Mouse (Mus musculus) heart, postnatal 0 days (tissue): ENCODE data around the gene Gal3st4. TPM values are rescaled to one million over a fixed set of nuclear protein-coding genes. Genes with fewer than 3 reads are reported as not detected.

Source experiments
- ATAC-seq: fragments of 200-750 bp; cut with Nextera tagmentation; 2 replicates; pipeline ENCODE4 v1.8.0; 2017; ENCODE audit warnings: low read depth, moderate number of reproducible peaks, moderate library complexity; ENCODE audit not compliant: insufficient read depth
- DNase-seq: peaks from one replicate; pipeline ENCODE4 v3.0.0-alpha.2; 2016; ENCODE audit warnings: low spot score
- H3K27ac ChIP-seq: fragments of 300-500 bp; sonication (generic); 2 replicates; pipeline ENCODE4 v1.5.1; 2014; ENCODE audit warnings: low read depth, mild to moderate bottlenecking
- H3K27me3 ChIP-seq: fragments of 300-500 bp; sonication (generic); 2 replicates; pipeline ENCODE4 v1.6.1; 2014; ENCODE audit warnings: low read length, mixed read lengths; ENCODE audit not compliant: control insufficient read depth, insufficient read depth
- H3K36me3 ChIP-seq: fragments of 300-500 bp; sonication (generic); replicated peaks from 2 replicates; pipeline ENCODE4 v1.6.1; 2014; ENCODE audit warnings: low read length, mixed read lengths; ENCODE audit not compliant: control insufficient read depth, insufficient read depth
- H3K4me1 ChIP-seq: fragments of 300-500 bp; sonication (generic); 2 replicates; pipeline ENCODE4 v1.6.1; 2014; ENCODE audit warnings: antibody characterized with exemption; ENCODE audit not compliant: control insufficient read depth, insufficient read depth
- H3K4me2 ChIP-seq: fragments of 300-500 bp; sonication (generic); 2 replicates; pipeline ENCODE4 v1.6.1; 2014; ENCODE audit warnings: low read depth, mild to moderate bottlenecking, low read length, moderate library complexity
- H3K4me3 ChIP-seq: fragments of 300-500 bp; sonication (generic); 2 replicates; pipeline ENCODE4 v1.5.1; 2014; ENCODE audit warnings: low read depth, low read length
- H3K9ac ChIP-seq: fragments of 300-500 bp; sonication (generic); replicated peaks from 2 replicates; pipeline ENCODE4 v1.6.1; 2014; ENCODE audit warnings: low read depth, low read length, mixed read lengths
- H3K9me3 ChIP-seq: fragments of 300-500 bp; sonication (generic); replicated peaks from 2 replicates; pipeline ENCODE4 v1.6.1; 2016; ENCODE audit warnings: low read length; ENCODE audit not compliant: control insufficient read depth
- CTCF ChIP-seq: IDR thresholded peaks from 2 replicates; pipeline ENCODE4 v1.5.1; 2016; ENCODE audit warnings: antibody characterized with exemption, control low read depth, low read depth
- EP300 ChIP-seq: IDR thresholded peaks from 2 replicates; pipeline ENCODE4 v1.6.1; 2016; ENCODE audit warnings: antibody characterized with exemption, low read depth
- WGBS: fragments of 180-500 bp; shearing (Covaris S2); extraction: QIAGEN DNeasy Blood & Tissue Kit; methylation state at CpG from one replicate; pipeline ENCODE4 v1.1.7; 2014; 5-methylcytosine and 5-hydroxymethylcytosine counted together
- polyA plus RNA-seq: library from polyadenylated mRNA; unstranded; fragments of >200 nt; fragmentation: Nextera tagmentation; extraction: Ambion mirVana; gene quantifications from 2 replicates; pipeline ENCODE4 v1.2.1, GENCODE M21; 2015
- total RNA-seq: library from RNA; depleted of rRNA; stranded (reverse); fragments of >200 nt; gene quantifications from 2 replicates; pipeline ENCODE4 v1.2.3, GENCODE M21; 2014; ENCODE audit warnings: low replicate concordance

Gal3st4 gene
- total and polyA plus RNA-seq, 2 experiments from 2014 or later: 0.60 TPM; not detected in 1

- Histone ChIP-seq H3K4me1 (0 out of 2 replicates have a peak, but pooled peaks cover 4% of the 10 kb centered on the region), H3K9me3 (no peaks in the 10 kb centered on the region), H3K36me3 (no peaks in the 10 kb centered on the region), H3K9ac (no peak overlapping the region), H3K27me3 (no peaks in the 10 kb centered on the region), H3K4me3 (no peak overlapping the region), H3K4me2 (no peak overlapping the region), H3K27ac (no peak overlapping the region)
- ATAC-seq (no peak), DNase-seq (no peak)
- 85% methylated on average over 7 of the region's 7 CpGs for WGBS
- TF ChIP-seq EP300: no peak
- TF ChIP-seq CTCF: no peak
Observed at GRCm38 (mm10) chr5:138277994-138278393, 5.4 kb upstream of the Gal3st4 start.

GRCm38 (mm10) chr5:138275216-138276050 lies 2.8 kb upstream of the Gal3st4 start:
- Histone ChIP-seq H3K27ac (no peak overlapping the region), H3K27me3 (peaks cover 13% of the 10 kb centered on the region), H3K36me3 (no peaks in the 10 kb centered on the region), H3K4me1 (0 out of 2 replicates have a peak, but pooled peaks cover 4% of the 10 kb centered on the region), H3K9ac (no peak overlapping the region), H3K4me2 (peak overlapping the region; percentile 52), H3K9me3 (no peaks in the 10 kb centered on the region), H3K4me3 (peak overlapping the region; percentile 26)
- DNase-seq (no peak), ATAC-seq (no peak)
- WGBS: 40% methylated on average over 41 of the region's 41 CpGs
- TF ChIP-seq EP300 (no peak), CTCF (no peak)

DNA sequence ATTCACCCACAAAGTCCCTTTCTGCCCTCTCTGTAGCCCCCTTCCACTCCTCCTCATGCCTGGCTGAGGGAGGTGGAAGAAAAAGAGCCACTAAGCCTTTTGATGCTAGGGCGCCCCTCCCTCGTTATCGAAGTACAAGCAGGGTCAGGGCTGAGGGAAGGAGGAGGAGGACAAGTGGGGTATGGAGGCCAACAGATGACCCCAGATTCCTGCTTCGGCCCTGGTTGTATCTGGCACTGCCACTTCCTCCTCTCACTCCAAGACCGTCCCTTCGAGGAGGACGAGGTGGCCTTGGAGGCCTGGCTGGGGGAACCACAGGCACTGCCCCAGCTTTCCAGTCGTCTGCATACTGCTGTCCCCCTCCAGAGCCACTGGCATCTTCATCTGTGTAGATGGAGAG lies 1.5 kb upstream of the Gal3st4 start:
- no peaks in the 10 kb centered on the region for H3K36me3 ChIP-seq
- no peaks in the 10 kb centered on the region for H3K9me3 ChIP-seq
- H3K4me3 ChIP-seq: no peak overlapping the region
- 81% methylated on average over 8 of the region's 8 CpGs for WGBS
- H3K9ac ChIP-seq: no peak overlapping the region
- no peaks in the 10 kb centered on the region for H3K4me1 ChIP-seq
- DNase-seq: no peak
- H3K27me3 ChIP-seq: peaks cover 13% of the 10 kb centered on the region
- H3K27ac ChIP-seq: no peak overlapping the region
- TF ChIP-seq CTCF (no peak), EP300 (no peak)
- H3K4me2 ChIP-seq: no peak overlapping the region
- no peak for ATAC-seq

DNA sequence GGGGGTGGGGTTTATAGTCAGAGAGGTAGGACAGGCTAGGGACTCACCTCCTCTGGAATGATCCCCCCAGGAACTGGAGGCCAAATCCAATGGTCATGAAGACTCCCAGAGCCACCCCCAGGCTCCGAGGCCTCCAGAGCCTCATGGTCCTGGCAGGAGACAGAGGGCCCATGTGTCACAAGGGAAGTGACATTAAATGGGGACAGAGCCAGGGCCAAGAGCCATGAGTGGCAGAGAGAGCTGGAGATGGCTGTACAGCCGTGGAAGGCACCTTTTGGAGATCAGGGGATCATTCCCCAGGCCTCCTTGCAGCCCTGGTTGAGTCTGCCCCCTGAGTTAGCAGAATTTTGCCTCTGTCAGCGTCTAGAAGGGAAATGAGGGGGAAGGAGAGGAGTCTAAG lies 1.4 kb downstream of the Gal3st4 start:
- H3K4me1 ChIP-seq: no peaks in the 10 kb centered on the region
- H3K9me3 ChIP-seq: no peaks in the 10 kb centered on the region
- H3K4me2 ChIP-seq: no peak overlapping the region
- H3K36me3 ChIP-seq: no peaks in the 10 kb centered on the region
- TF ChIP-seq EP300 (no peak), CTCF (no peak)
- H3K27ac ChIP-seq: no peak overlapping the region
- no peak for DNase-seq
- H3K9ac ChIP-seq: no peak overlapping the region
- no peak for ATAC-seq
- no peak overlapping the region for H3K4me3 ChIP-seq
- H3K27me3 ChIP-seq: peaks cover 13% of the 10 kb centered on the region
- WGBS: 55% methylated on average over 3 of the region's 3 CpGs

DNA sequence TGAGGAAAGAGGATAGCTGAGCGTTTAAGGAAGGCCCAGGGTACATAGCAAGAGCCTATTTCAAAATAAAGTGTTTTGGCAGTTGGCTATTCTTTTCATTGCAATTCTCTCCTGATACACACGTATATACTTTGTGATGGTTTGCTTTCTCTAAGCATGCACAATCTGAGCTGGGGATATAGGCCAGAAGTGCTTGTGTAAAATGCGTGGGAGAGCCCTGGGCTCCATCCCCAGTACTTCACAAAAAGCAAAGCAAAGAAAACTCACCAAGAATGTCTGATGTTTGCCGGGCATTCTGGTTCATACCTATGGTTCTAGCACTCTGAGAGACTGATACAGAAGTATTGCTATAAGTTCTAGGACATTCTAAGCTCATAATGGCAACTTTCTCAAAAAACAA lies 3.7 kb downstream of the Gal3st4 start:
- Histone ChIP-seq H3K9ac (no peak overlapping the region), H3K27ac (no peak overlapping the region), H3K4me2 (no peak overlapping the region), H3K27me3 (peaks cover 13% of the 10 kb centered on the region), H3K4me3 (no peak overlapping the region), H3K9me3 (no peaks in the 10 kb centered on the region), H3K4me1 (no peaks in the 10 kb centered on the region), H3K36me3 (no peaks in the 10 kb centered on the region)
- DNase-seq: no peak
- no peak for ATAC-seq
- TF ChIP-seq EP300: no peak
- no peak for TF ChIP-seq CTCF
- 66% methylated on average over 4 of the region's 4 CpGs for WGBS
